In genomic region chr10:12941018-12941761, GRCm38 (mm10) we compare ENCODE assay signal across 8 mouse cellular contexts. TPM values are rescaled to one million over a fixed set of nuclear protein-coding genes. Genes with fewer than 3 reads are reported as not detected.
DNase-seq lines count a peak whose midpoint lies in the region; ATAC-seq lines count a peak whose summit lies in the region.

No protein-coding gene starts in this region.

- intact Hi-C loops in left cerebral cortex, postnatal 10 days (cut with DNase I) = no loop called here

- peak; percentile 20 for DNase-seq in lung, postnatal 10 days
- no peak for DNase-seq in lung, postnatal 14 days
- DNase-seq in embryonic facial prominence, embryonic 11.5 days (ENCODE audit: low spot score) = peak; percentile 72
- DNase-seq in left cerebral cortex, postnatal 10 days (ENCODE audit: extremely low spot score in 1 of 2, low spot score in 2 of 2) = peak; percentile 14 to 55
- peak; percentile 33 for DNase-seq in yolk sac, embryonic 10.5 days (ENCODE audit: low spot score)
- no peak for DNase-seq in adrenal gland, adult 18-20 months (ENCODE audit: low spot score in 2 of 2)

- H3K27me3 ChIP-seq in embryonic facial prominence, embryonic 11.5 days (ENCODE audit: control insufficient read depth, insufficient read depth, low read length) = peaks cover 17% of the 10 kb centered on the region
- H3K27me3 ChIP-seq in midbrain, embryonic 15.5 days (replicated peaks) = peaks cover 16% of the 10 kb centered on the region

- peak; percentile 79 for ATAC-seq in embryonic facial prominence, embryonic 11.5 days (replicated peaks; ENCODE audit: insufficient number of reproducible peaks, low FRiP score, low TSS enrichment, low read depth)
- ATAC-seq in hematopoietic stem cell, adult 5-6 weeks (replicated peaks in 1 of 2; ENCODE audit: insufficient read depth in 1 of 2, low FRiP score in 2 of 2, low TSS enrichment in 1 of 2, low read depth in 1 of 2, poor library complexity in 2 of 2, severe bottlenecking in 2 of 2) = peak; percentile 49 to 66; a peak in 3 of 4 replicates
- ATAC-seq in midbrain, embryonic 15.5 days (replicated peaks) = peak; percentile 96

- peak overlapping the region; percentile 39 for H3K4me3 ChIP-seq in embryonic facial prominence, embryonic 11.5 days (ENCODE audit: low read depth, low read length)
- H3K4me3 ChIP-seq in midbrain, embryonic 15.5 days = peak overlapping the region; percentile 39

- H3K4me2 ChIP-seq in embryonic facial prominence, embryonic 11.5 days (ENCODE audit: low read depth, low read length) = peak overlapping the region; percentile 70
- H3K4me2 ChIP-seq in midbrain, embryonic 15.5 days = peak overlapping the region; percentile 56

- WGBS in embryonic facial prominence, embryonic 11.5 days = 9% methylated on average over 63 of the region's 63 CpGs
- 8% methylated on average over 63 of the region's 63 CpGs for WGBS in midbrain, embryonic 15.5 days

- H3K36me3 ChIP-seq in embryonic facial prominence, embryonic 11.5 days (replicated peaks; ENCODE audit: control insufficient read depth, insufficient read depth, low read depth, low read length) = no peaks in the 10 kb centered on the region
- no peaks in the 10 kb centered on the region for H3K36me3 ChIP-seq in midbrain, embryonic 15.5 days (replicated peaks)

- H3K4me1 ChIP-seq in embryonic facial prominence, embryonic 11.5 days (ENCODE audit: control insufficient read depth, insufficient read depth, low read length) = no peaks in the 10 kb centered on the region
- H3K4me1 ChIP-seq in midbrain, embryonic 15.5 days = no peaks in the 10 kb centered on the region

- H3K9me3 ChIP-seq in embryonic facial prominence, embryonic 11.5 days (replicated peaks; ENCODE audit: control insufficient read depth, low read length) = no peaks in the 10 kb centered on the region
- no peaks in the 10 kb centered on the region for H3K9me3 ChIP-seq in midbrain, embryonic 15.5 days

- peak overlapping the region; percentile 51 for H3K9ac ChIP-seq in embryonic facial prominence, embryonic 11.5 days (replicated peaks; ENCODE audit: low read length)
- H3K9ac ChIP-seq in midbrain, embryonic 15.5 days = peak overlapping the region; percentile 29

- no peak overlapping the region for H3K27ac ChIP-seq in embryonic facial prominence, embryonic 11.5 days (replicated peaks; ENCODE audit: low read depth, low read length)
- no peak overlapping the region for H3K27ac ChIP-seq in midbrain, embryonic 15.5 days

RNA-seq across cellular contexts. Expression of gene Stx11, which starts 22.9 kb away (rescaled TPM):
- polyA plus RNA-seq in embryonic facial prominence, embryonic 11.5 days (2014; fragmentation: Nextera tagmentation; extraction: Ambion mirVana) = 1.9 and 2.3 TPM in 2 replicates
- total RNA-seq in hematopoietic stem cell, adult 5-6 weeks (2017) = 5.4 and 5.8 TPM in 2 replicates
- 1 to 10 TPM in 1 of 2 experiments, under 1 TPM in 1; 0.32 to 1.2 TPM for total RNA-seq in left cerebral cortex, postnatal 10 days (2021)
- polyA plus RNA-seq in midbrain, embryonic 15.5 days (2015; fragmentation: Nextera tagmentation; extraction: Ambion mirVana) = 1.4 and 1.7 TPM in 2 replicates
- 10 to 100 TPM in 1 of 2 experiments, 1 to 10 TPM in 1; 6.5 to 11.0 TPM for total RNA-seq in adrenal gland, adult 18-20 months (2021)

Comparison
In these comparisons a context has a peak if more than half of its experiments do, and no peak if none do; other contexts are left out.
1. DNase-seq: peak in lung, postnatal 10 days (single experiment), embryonic facial prominence, embryonic 11.5 days (single experiment), left cerebral cortex, postnatal 10 days (2 of 2) and yolk sac, embryonic 10.5 days (single experiment); none in lung, postnatal 14 days (single experiment) and adrenal gland, adult 18-20 months (0 of 2).
2. Peak in every context shown above with its lines, with median percentiles within 50 percentile points of each other: ATAC-seq.